Mouse (Mus musculus) frontal cortex, adult (tissue): ENCODE results near the gene Obp1a.

ENCODE experiments used
- ATAC-seq: cut with Nextera tagmentation; 2 replicates; pipeline ENCODE4 v1.9.2; 2017; ENCODE audit warnings: mild to moderate bottlenecking, moderate library complexity, mixed read lengths; ENCODE audit not compliant: low TSS enrichment

The Obp1a gene

GRCm38 (mm10) chrX:78091274-78091673 lies at the start of gene Obp1a:
TSS of gene Obp1a (minus strand) at chrX:78091374.
- ATAC-seq: no peak

GRCm38 (mm10) chrX:78125167-78125566 lies 34.0 kb upstream of the Obp1a start, which contains the start of gene Gm5938:
TSS of gene Gm5938 (plus strand) at chrX:78125467.
- ATAC-seq: no peak
